Mouse (Mus musculus): ENCODE data around the gene Mfsd6.

- peak; percentile 58 for TF ChIP-seq CTCF (IDR thresholded peaks at IDR 0.05; ENCODE audit: low read depth, low read length)
- TF ChIP-seq TAL1 (conservative IDR thresholded peaks at IDR 0.05; ENCODE audit: low read depth, low read length): no peak
- no peak for TF ChIP-seq GATA1 (IDR thresholded peaks at IDR 0.05; ENCODE audit: borderline replicate concordance, low read length)
Observed at GRCm38 (mm10) chr1:52748260-52748659, 21.0 kb upstream of the Mfsd6 start.
